Mouse (Mus musculus) midbrain, embryonic 11.5 days (tissue): ENCODE results near the gene Eps8. TPM values are rescaled to one million over a fixed set of nuclear protein-coding genes. Genes with fewer than 3 reads are reported as not detected.

Source experiments
- ATAC-seq: fragments of 200-750 bp; cut with Nextera tagmentation; 2 replicates; pipeline ENCODE4 v1.8.0; 2017; ENCODE audit warnings: moderate TSS enrichment, moderate library complexity; ENCODE audit not compliant: low FRiP score
- DNase-seq: peaks from one replicate; pipeline ENCODE4 v3.0.0; 2015; ENCODE audit warnings: low spot score; ENCODE audit errors: missing footprints
- H3K27ac ChIP-seq: fragments of 300-500 bp; sonication (generic); 2 replicates; pipeline ENCODE4 v1.5.1; 2014; ENCODE audit warnings: low read depth, low read length
- H3K27me3 ChIP-seq: fragments of 300-500 bp; sonication (generic); 2 replicates; pipeline ENCODE4 v1.6.1; 2014; ENCODE audit warnings: mild to moderate bottlenecking, low read length, moderate library complexity, mixed read lengths; ENCODE audit not compliant: control insufficient read depth, insufficient read depth
- H3K36me3 ChIP-seq: fragments of 300-500 bp; sonication (generic); 2 replicates; pipeline ENCODE4 v1.6.1; 2014; ENCODE audit warnings: mild to moderate bottlenecking, low read length, moderate library complexity, mixed read lengths; ENCODE audit not compliant: control insufficient read depth, insufficient read depth
- H3K4me1 ChIP-seq: fragments of 300-500 bp; sonication (generic); 2 replicates; pipeline ENCODE4 v1.6.1; 2014; ENCODE audit warnings: low read length; ENCODE audit not compliant: control insufficient read depth, insufficient read depth
- H3K4me2 ChIP-seq: fragments of 300-500 bp; sonication (generic); 2 replicates; pipeline ENCODE4 v1.6.1; 2014; ENCODE audit warnings: mild to moderate bottlenecking, moderate library complexity
- H3K4me3 ChIP-seq: fragments of 300-500 bp; sonication (generic); 2 replicates; pipeline ENCODE4 v1.5.1; 2014; ENCODE audit warnings: low read depth, low read length
- H3K9ac ChIP-seq: fragments of 300-500 bp; sonication (generic); 2 replicates; pipeline ENCODE4 v1.6.1; 2014; ENCODE audit warnings: low read length
- H3K9me3 ChIP-seq: fragments of 300-500 bp; sonication (generic); 2 replicates; pipeline ENCODE4 v1.6.1; 2016; ENCODE audit warnings: low read length; ENCODE audit not compliant: control insufficient read depth
- WGBS: fragments of 180-500 bp; shearing (Covaris S2); extraction: QIAGEN DNeasy Blood & Tissue Kit; methylation state at CpG from one replicate; pipeline ENCODE4 v1.1.7; 2014; 5-methylcytosine and 5-hydroxymethylcytosine counted together
- polyA plus RNA-seq: library from polyadenylated mRNA; unstranded; fragments of >200 nt; fragmentation: Nextera tagmentation; extraction: Ambion mirVana; gene quantifications from 2 replicates; pipeline ENCODE4 v1.2.1, GENCODE M21; 2014

Eps8 gene
- polyA plus RNA-seq, 1 experiment from 2014 or later, result 6.8 TPM

DNA sequence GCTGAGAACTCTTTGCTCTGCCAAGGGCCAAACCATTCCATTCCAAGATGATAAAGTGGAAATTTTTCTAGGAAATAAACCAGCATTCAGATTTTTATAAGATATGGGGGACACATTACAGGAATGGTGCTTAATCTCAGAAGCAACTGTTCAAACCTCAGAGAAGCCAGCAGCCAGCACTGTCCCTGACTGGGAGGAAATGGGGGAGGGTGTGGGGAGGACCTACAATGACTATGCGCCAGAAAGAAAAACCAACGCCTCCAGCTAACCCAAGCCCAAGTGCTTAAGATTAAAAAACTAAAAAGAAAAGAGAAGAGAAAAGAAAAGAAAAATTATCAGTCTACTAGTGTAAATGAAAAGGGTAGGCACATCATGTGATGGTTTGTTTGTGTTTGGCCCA lies 97.0 kb downstream of the Eps8 start:
- Histone ChIP-seq H3K4me1 (no peaks in the 10 kb centered on the region; the same call in 1 of the 2 replicates), H3K9me3 (no peaks in the 10 kb centered on the region), H3K4me3 (no peak overlapping the region), H3K4me2 (no peak overlapping the region), H3K27me3 (no peaks in the 10 kb centered on the region), H3K27ac (no peak overlapping the region), H3K9ac (no peak overlapping the region), H3K36me3 (no peaks in the 10 kb centered on the region)
- WGBS, result 84% methylated on average over 2 of the region's 2 CpGs
- no peak for ATAC-seq
- no peak for DNase-seq

DNA sequence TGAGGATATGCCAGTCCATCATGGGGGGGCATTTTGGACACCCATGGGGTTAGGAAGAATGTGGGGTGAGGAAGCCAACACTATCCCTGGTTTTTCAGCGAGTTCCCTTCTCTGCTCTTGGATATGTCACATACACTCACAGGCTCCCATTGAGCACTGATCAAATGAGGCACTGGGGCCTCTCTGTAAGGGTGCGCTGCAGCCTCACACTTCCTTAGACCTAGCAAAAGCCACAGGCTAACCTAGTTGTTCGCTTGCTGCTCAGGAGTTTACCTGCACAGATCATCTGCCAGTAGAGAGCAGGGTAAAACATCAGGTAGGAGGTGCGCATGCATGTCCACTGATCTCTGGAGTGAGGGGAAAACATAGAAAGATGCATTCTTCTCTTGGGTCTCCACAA lies 97.5 kb downstream of the Eps8 start:
- no peaks in the 10 kb centered on the region for H3K27me3 ChIP-seq
- H3K27ac ChIP-seq, result no peak overlapping the region
- 87% methylated on average over 4 of the region's 4 CpGs for WGBS
- no peak overlapping the region for H3K4me2 ChIP-seq
- H3K4me3 ChIP-seq, result no peak overlapping the region
- H3K4me1 ChIP-seq, result no peaks in the 10 kb centered on the region; the same call in 1 of the 2 replicates
- DNase-seq (no peak), ATAC-seq (no peak)
- no peak overlapping the region for H3K9ac ChIP-seq
- no peaks in the 10 kb centered on the region for H3K36me3 ChIP-seq
- H3K9me3 ChIP-seq, result no peaks in the 10 kb centered on the region

DNA sequence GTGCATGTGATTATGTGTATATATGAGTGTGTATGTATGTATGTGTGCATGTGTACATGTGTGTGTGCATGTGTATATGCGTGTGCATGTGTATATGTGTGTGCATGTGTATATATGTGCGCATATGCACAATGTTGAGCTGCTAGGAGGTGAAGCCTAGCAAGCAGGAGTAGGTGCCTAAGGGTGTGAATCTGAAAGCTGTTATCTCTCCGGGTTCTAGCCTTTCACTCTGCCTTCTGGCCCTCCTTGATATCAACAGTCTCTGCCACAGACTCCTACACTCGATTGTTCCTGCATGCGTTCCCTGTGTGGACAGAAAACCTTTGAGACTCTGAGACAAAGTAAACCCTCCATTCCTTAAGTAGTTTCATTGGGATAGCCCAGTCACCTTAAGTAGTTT lies 98.0 kb downstream of the Eps8 start:
- H3K4me1 ChIP-seq, result no peaks in the 10 kb centered on the region; the same call in 1 of the 2 replicates

DNA sequence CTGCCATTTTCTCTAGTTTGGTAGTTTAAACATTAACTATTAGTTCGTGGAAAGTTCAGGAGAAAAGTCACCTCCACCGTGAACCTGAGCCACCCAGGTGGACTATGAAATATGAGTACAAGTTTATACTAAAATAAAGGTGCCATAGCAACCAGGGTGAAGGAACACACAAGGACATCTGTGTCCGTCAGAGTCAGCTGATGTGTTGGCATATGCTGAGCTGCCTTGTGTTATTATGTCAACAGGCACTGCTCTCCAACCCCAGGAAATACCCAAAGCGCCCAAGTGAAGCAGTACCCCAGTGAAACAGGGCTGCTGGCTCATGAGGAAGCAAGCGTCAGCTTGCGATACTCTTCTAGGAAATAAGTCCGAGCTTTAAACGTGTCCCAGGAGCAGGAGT lies 104.5 kb downstream of the Eps8 start:
- Histone ChIP-seq H3K4me1 (no peaks in the 10 kb centered on the region), H3K4me3 (no peak overlapping the region), H3K9ac (no peak overlapping the region), H3K27me3 (no peaks in the 10 kb centered on the region), H3K36me3 (no peaks in the 10 kb centered on the region), H3K4me2 (no peak overlapping the region), H3K9me3 (no peaks in the 10 kb centered on the region), H3K27ac (no peak overlapping the region)
- 88% methylated on average over 8 of the region's 8 CpGs for WGBS
- no peak for ATAC-seq
- DNase-seq, result no peak

More for the DNA sequence above, 98.0 kb downstream of the Eps8 start:
- WGBS, result 95% methylated on average over 5 of the region's 5 CpGs
- DNase-seq, result no peak
- no peak for ATAC-seq
- H3K27ac ChIP-seq, result no peak overlapping the region
- H3K36me3 ChIP-seq, result no peaks in the 10 kb centered on the region
- H3K4me2 ChIP-seq, result no peak overlapping the region
- H3K27me3 ChIP-seq, result no peaks in the 10 kb centered on the region
- no peak overlapping the region for H3K4me3 ChIP-seq
- H3K9me3 ChIP-seq, result no peaks in the 10 kb centered on the region
- no peak overlapping the region for H3K9ac ChIP-seq

DNA sequence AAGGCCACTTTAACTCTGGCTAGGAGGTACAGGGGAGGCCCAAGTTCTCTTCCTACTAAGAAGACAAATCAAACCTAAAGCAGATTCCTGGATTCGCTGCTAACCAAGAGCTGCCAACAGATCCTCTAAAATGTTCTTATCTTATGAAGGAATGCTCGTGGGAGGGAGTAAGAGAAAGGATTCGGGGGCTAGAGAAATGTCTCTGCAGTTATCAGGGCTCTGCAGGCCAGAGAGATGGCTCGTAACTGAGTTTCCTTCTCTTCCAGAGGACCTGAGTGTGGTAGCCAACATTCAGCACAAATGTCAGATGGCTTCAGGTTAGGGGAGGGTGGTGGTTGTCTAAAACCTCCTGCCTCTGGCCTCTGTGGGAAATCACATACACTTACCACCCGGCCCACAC lies 106.1 kb downstream of the Eps8 start:
- ATAC-seq, result no peak
- Histone ChIP-seq H3K4me3 (no peak overlapping the region), H3K27me3 (no peaks in the 10 kb centered on the region), H3K36me3 (no peaks in the 10 kb centered on the region), H3K27ac (no peak overlapping the region), H3K9me3 (peaks cover 3% of the 10 kb centered on the region; the same call in 1 of the 2 replicates), H3K9ac (no peak overlapping the region), H3K4me2 (no peak overlapping the region), H3K4me1 (peaks cover under 1% of the 10 kb centered on the region)
- WGBS, result 83% methylated on average over 5 of the region's 5 CpGs
- DNase-seq, result no peak

DNA sequence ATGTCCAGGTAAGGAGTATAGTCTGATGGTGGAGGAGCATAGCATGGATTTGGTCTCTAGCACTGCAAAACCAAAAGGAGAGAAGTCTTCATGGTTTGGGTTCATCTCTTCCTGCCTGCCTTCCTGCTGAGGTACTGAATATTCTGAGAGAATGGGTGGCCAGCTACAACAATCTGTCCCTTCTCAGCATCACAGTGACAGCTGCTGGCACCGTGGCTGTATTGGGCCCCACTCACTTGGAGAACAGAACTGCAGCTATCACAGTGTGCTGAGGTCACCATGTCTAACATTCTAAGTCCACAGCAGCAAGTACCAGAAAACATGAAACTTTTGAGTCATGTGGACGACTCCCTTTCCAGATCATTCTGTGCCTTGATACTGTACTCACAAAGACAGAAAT lies 107.1 kb downstream of the Eps8 start:
- peak; percentile 10 for DNase-seq
- Histone ChIP-seq H3K36me3 (no peaks in the 10 kb centered on the region), H3K4me3 (no peak overlapping the region), H3K4me2 (no peak overlapping the region), H3K27ac (no peak overlapping the region), H3K27me3 (no peaks in the 10 kb centered on the region), H3K9ac (no peak overlapping the region), H3K9me3 (peaks cover 3% of the 10 kb centered on the region; the same call in 1 of the 2 replicates), H3K4me1 (peaks cover 10% of the 10 kb centered on the region)
- no peak for ATAC-seq
- 81% methylated on average over 2 of the region's 2 CpGs for WGBS

DNA sequence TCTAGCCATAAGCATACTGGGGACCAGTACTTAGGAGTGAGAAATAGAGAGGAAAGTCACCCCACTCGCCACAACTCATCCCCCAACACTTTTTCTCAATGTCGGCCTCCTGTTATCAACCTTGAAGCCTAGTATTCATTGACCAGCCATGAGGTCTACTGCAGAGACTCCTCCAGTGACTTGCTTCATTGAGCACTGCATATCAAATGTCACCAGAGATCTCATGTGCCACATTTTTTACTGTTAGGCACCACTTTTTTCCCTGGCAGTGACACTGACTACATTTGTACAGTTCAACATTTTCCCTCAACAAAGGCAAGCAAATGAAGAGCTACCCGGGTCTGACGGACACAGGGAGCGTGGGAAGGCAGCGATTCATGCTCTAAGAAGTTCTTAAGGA lies 108.6 kb downstream of the Eps8 start:
- no peaks in the 10 kb centered on the region for H3K36me3 ChIP-seq
- H3K4me3 ChIP-seq, result no peak overlapping the region
- H3K27ac ChIP-seq, result no peak overlapping the region
- H3K4me1 ChIP-seq, result peaks cover 22% of the 10 kb centered on the region
- peaks cover 3% of the 10 kb centered on the region; the same call in 1 of the 2 replicates for H3K9me3 ChIP-seq
- DNase-seq (peak; percentile 79), ATAC-seq (no peak)
- 76% methylated on average over 6 of the region's 6 CpGs for WGBS
- H3K27me3 ChIP-seq, result no peaks in the 10 kb centered on the region
- H3K9ac ChIP-seq, result no peak overlapping the region
- H3K4me2 ChIP-seq, result no peak overlapping the region

DNA sequence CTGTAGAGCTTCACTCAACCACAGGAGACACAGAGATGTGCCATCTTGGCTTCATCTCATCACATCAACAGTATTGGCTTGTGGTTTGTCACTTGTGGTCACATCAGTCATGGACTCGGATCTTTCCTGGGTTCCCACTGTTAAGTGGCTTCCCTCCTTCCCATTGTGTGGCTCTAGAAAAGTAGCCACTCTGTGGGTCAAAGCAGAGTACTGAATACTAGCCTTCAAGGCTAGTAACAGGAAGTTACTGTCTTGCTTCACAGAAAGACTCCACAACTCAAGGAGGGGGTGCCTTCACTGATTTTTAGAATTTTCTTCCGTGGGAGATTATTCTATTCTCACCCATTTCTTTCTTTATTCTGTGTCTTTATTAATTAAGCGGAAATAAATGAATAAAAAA lies 109.3 kb downstream of the Eps8 start:
- DNase-seq, result peak; percentile 61
- Histone ChIP-seq H3K27ac (no peak overlapping the region), H3K4me2 (no peak overlapping the region), H3K4me1 (peaks cover 22% of the 10 kb centered on the region), H3K36me3 (no peaks in the 10 kb centered on the region), H3K4me3 (no peak overlapping the region), H3K9me3 (peaks cover 3% of the 10 kb centered on the region; the same call in 1 of the 2 replicates), H3K27me3 (no peaks in the 10 kb centered on the region), H3K9ac (no peak overlapping the region)
- 89% methylated on average over 3 of the region's 3 CpGs for WGBS
- no peak for ATAC-seq

DNA sequence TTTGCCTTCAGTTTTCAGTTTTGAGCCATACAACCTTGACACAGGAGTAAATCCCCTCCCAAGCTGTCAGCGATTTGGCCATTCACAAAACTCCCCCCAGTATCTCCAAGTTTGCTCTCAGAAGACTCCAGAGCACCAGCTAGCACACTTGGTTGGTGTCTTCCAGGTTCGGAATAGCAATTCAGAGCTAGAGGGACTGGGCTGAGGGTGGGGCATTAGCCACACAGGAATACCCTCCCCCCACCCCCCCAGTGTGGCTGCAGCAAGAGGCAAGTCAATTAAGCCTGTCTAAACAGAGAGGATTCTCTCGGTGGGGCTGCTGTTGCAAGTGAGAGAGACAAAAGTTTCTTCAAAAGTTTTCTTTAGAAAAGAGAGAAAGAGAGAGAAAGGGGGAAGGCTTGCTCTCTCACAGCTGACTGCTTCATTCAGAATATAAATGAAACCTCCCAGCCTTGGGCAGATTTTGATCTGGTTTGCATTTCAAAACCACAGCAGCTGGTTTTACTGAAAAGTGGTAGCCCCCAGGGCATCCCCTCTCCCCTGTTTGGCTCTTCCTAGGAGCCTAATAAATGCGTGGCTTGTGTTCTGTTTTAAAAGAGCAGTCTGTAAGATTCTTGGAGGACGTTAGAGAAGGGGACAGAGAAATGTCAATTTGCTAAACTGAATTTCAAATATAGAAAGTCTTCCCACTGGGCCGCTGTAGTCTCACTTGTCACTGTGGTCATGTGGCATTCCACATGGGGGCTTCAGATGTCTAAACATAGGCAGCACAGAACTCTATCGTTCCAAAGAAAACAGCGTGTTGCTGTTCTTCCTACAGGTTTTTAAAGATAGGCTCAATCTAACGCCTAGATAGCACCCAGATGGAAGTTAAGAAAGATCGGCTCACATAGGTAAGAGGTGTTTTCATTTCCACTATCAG lies 112.2 kb downstream of the Eps8 start:
- Histone ChIP-seq H3K27me3 (no peaks in the 10 kb centered on the region), H3K27ac (peak overlapping the region; percentile 67), H3K4me3 (no peak overlapping the region), H3K4me1 (peaks cover 22% of the 10 kb centered on the region), H3K36me3 (no peaks in the 10 kb centered on the region), H3K4me2 (peak overlapping the region; percentile 27; the same call in 1 of the 2 replicates), H3K9me3 (peaks cover 3% of the 10 kb centered on the region; the same call in 1 of the 2 replicates), H3K9ac (no peak overlapping the region)
- DNase-seq (peak; percentile 91), ATAC-seq (peak; percentile 90)
- 2% methylated on average over 10 of the region's 10 CpGs for WGBS
